Mouse (Mus musculus) bone marrow, adult 2 months (tissue): ENCODE data around the gene Erich2. TPM values are rescaled to one million over a fixed set of nuclear protein-coding genes. Genes with fewer than 3 reads are reported as not detected.

Experiments
- H3K27ac ChIP-seq: fragments of 200-500 bp; 2 replicates; pipeline ENCODE4 v1.5.1; 2012; ENCODE audit warnings: low read depth, mild to moderate bottlenecking, control low read depth, inconsistent platforms, low read length; ENCODE audit not compliant: control insufficient read depth, poor library complexity, insufficient read depth
- H3K4me1 ChIP-seq: fragments of 200-500 bp; 2 replicates; pipeline ENCODE4 v1.6.1; 2011; ENCODE audit warnings: low read length; ENCODE audit not compliant: control insufficient read depth, insufficient read depth
- H3K4me3 ChIP-seq: fragments of 200-500 bp; replicated peaks from 2 replicates; pipeline ENCODE3; 2011; ENCODE audit warnings: mild to moderate bottlenecking, low read depth, low read length, control low read depth; ENCODE audit not compliant: control insufficient read depth
- CTCF ChIP-seq: fragments of 200-500 bp; IDR thresholded peaks from 2 replicates; pipeline ENCODE4 v1.5.1; 2011; ENCODE audit warnings: low read length, control low read depth; ENCODE audit not compliant: control insufficient read depth, insufficient read depth
- POLR2A ChIP-seq: fragments of 200-500 bp; IDR thresholded peaks from 2 replicates; pipeline ENCODE4 v1.6.1; 2011; ENCODE audit warnings: low read depth, mild to moderate bottlenecking, control low read depth, low read length, borderline replicate concordance; ENCODE audit not compliant: control insufficient read depth
- WGBS: fragments of 180-500 bp; shearing (Covaris S2); methylation state at CpG from one replicate; pipeline ENCODE4 v1.1.7; 2018; 5-methylcytosine and 5-hydroxymethylcytosine counted together
- polyA plus RNA-seq: library from polyadenylated mRNA; stranded (reverse); fragments of >200 nt; gene quantifications from 2 replicates; pipeline ENCODE4 v1.2.4, GENCODE M21; 2011; ENCODE audit warnings: low replicate concordance; ENCODE audit not compliant: missing spikeins, insufficient read depth, insufficient read length

Erich2 gene
- polyA plus RNA-seq, 1 experiment: not detected

GRCm38 (mm10) chr2:70558843-70559451 lies 50.3 kb downstream of the Erich2 start:
- Histone ChIP-seq H3K4me3 (no peak overlapping the region), H3K27ac (no peak overlapping the region), H3K4me1 (no peaks in the 10 kb centered on the region)
- WGBS: 15% methylated on average over 24 of the region's 24 CpGs
- no peak for TF ChIP-seq CTCF
- no peak for TF ChIP-seq POLR2A

DNA sequence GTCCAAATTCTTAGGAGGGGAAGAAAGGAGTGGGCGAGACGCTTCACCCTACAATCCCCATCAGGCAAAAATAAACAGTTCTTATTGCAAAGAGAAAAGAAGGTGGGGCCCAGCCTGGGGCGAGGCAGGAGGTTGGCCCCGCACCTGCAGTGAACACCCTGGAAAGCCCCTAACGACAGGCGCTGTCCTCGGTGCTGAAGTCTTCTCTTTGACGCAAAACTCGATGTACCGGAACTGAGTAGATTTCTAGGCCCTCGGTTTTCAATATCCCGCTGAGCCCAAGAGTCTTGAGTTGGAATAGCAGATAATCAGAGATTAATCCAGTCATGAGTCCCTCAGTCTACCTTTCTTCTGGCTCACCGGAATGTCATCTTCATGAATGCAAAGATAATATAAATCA lies 50.9 kb downstream of the Erich2 start:
- Histone ChIP-seq H3K4me3 (no peak overlapping the region), H3K4me1 (no peaks in the 10 kb centered on the region), H3K27ac (no peak overlapping the region; the same call in 1 of the 2 replicates)
- WGBS: 2% methylated on average over 13 of the region's 13 CpGs
- TF ChIP-seq CTCF (no peak), POLR2A (no peak)

- no peak for TF ChIP-seq POLR2A
- peak; percentile 37; the same call in 1 of the 2 replicates for TF ChIP-seq CTCF
- Histone ChIP-seq H3K27ac (no peak overlapping the region), H3K4me3 (no peak overlapping the region), H3K4me1 (no peaks in the 10 kb centered on the region)
- 4% methylated on average over 29 of the region's 29 CpGs for WGBS
Observed at GRCm38 (mm10) chr2:70561077-70561795, 52.6 kb downstream of the Erich2 start.

- H3K4me1 ChIP-seq: no peaks in the 10 kb centered on the region
- peak overlapping the region; percentile 15 for H3K4me3 ChIP-seq
- no peak overlapping the region for H3K27ac ChIP-seq
- WGBS: 6% methylated on average over 40 of the region's 42 CpGs
- TF ChIP-seq POLR2A (no peak), CTCF (no peak)
Observed at GRCm38 (mm10) chr2:70562011-70562491, 53.4 kb downstream of the Erich2 start.

DNA sequence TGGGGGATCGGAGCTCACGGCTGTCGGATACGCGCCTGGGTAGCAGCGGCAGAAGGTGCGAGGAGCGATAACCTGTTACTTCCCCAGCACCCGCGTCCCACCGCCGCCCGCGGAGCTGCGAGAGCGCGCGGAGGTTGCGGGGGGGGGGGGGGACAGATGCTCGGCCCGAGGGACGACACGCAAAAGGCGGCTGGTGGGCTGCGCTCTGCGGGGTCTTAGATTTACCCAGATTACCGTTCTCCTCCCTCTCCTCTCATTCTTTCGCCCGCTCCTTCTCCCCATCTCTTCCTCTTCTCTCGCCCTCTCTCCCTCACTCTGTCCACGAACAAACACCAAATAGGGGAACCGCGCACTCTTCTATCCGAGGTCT lies 54.0 kb downstream of the Erich2 start:
- 2% methylated on average over 30 of the region's 34 CpGs for WGBS
- Histone ChIP-seq H3K27ac (no peak overlapping the region), H3K4me1 (no peaks in the 10 kb centered on the region), H3K4me3 (no peak overlapping the region)
- TF ChIP-seq CTCF: no peak

DNA sequence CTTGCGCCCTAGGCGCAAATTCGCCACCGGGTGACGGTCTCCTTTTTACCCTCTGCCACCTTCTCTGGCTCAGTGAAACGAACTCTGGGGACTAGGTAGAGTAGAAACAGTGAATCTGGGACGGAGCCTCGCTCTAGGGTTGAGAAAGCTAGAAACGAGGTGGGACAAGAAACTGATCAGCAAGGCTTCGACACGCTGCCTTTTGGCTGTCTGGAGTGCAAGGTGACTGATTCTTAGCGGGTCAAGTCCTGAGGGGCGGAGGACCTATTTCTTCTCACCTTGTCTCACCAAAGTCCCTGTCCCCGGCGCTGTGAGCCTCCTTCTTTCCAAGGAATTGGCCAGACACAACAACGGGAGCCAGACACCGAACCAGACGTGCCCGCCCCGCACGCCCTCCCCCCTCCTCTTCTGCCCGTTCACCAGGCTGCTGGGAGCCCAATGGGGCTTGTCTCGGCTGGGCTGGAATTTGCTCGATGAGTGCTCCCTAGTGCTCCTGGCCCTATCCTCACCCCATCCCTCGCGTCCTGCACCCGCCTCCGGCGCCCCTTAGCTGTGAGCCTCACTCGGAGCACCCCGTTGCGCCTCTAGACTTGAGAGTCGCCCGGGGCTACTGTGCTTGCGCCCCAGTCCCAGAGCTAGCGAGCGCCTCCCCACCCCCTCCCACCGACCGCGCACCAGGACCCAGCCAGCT lies 54.5 kb downstream of the Erich2 start:
- H3K27ac ChIP-seq: no peak overlapping the region
- H3K4me1 ChIP-seq: no peaks in the 10 kb centered on the region
- TF ChIP-seq CTCF (no peak), POLR2A (no peak)
- WGBS: 9% methylated on average over 40 of the region's 40 CpGs
- H3K4me3 ChIP-seq: no peak overlapping the region

- Histone ChIP-seq H3K4me1 (no peaks in the 10 kb centered on the region), H3K4me3 (no peak overlapping the region), H3K27ac (no peak overlapping the region; the same call in 1 of the 2 replicates)
- TF ChIP-seq CTCF (no peak), POLR2A (no peak)
- WGBS: 7% methylated on average over 38 of the region's 38 CpGs
Observed at GRCm38 (mm10) chr2:70563721-70564645, 55.4 kb downstream of the Erich2 start.
